Mouse (Mus musculus): ENCODE data around the gene Rpl23a. TPM values are rescaled to one million over a fixed set of nuclear protein-coding genes. Genes with fewer than 3 reads are reported as not detected.

The Rpl23a gene
- polyA plus RNA-seq, 1 experiment from 2014 or later = 1,766 TPM

DNA sequence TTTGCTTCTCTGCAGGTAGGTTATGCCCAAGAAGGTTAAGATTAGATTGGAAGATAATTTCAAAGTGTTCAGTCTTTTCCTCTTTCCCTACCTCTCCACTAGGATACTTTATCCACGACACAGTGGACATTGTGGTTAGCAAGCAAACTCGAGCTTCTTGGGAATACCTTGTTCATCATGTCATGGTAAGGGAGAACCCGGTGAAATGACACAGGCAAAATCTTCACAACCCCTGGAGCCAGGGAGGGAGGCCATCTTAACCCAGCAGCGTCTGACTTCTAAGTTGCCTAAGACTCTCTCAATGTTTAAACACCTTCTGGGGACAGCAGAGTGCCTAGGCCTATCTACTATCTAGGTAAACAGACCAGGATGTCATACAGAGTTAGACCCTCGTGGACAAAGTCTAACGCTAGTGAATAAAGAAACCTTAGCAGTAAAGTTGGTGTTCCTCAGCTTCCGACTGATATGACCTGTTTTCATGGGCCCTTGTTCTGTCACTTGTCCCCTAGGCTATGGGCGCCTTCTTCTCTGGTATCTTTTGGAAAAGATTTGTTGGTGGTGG, 3.9 kb downstream of the Rpl23a start:
- Histone ChIP-seq H3K27me3 (replicated peaks; ENCODE audit: control insufficient read depth, insufficient read depth, low read length) (no peaks in the 10 kb centered on the region), H3K27ac (ENCODE audit: low read depth, low read length) (peak overlapping the region; percentile 98), H3K36me3 (ENCODE audit: control insufficient read depth, insufficient read depth, low read length) (peaks cover 26% of the 10 kb centered on the region), H3K4me3 (ENCODE audit: low read depth, low read length) (peak overlapping the region; percentile 98), H3K4me2 (peak overlapping the region; percentile 92), H3K9ac (ENCODE audit: low read depth, low read length) (peak overlapping the region; percentile 95), H3K4me1 (replicated peaks; ENCODE audit: control insufficient read depth, insufficient read depth, low read length) (peaks cover 24% of the 10 kb centered on the region), H3K9me3 (ENCODE audit: control insufficient read depth, low read length) (no peaks in the 10 kb centered on the region)
- no peak for ATAC-seq (replicated peaks; ENCODE audit: low FRiP score)
- no peak for DNase-seq (ENCODE audit: low spot score)
- WGBS = 14% methylated on average over 8 of the region's 8 CpGs

DNA sequence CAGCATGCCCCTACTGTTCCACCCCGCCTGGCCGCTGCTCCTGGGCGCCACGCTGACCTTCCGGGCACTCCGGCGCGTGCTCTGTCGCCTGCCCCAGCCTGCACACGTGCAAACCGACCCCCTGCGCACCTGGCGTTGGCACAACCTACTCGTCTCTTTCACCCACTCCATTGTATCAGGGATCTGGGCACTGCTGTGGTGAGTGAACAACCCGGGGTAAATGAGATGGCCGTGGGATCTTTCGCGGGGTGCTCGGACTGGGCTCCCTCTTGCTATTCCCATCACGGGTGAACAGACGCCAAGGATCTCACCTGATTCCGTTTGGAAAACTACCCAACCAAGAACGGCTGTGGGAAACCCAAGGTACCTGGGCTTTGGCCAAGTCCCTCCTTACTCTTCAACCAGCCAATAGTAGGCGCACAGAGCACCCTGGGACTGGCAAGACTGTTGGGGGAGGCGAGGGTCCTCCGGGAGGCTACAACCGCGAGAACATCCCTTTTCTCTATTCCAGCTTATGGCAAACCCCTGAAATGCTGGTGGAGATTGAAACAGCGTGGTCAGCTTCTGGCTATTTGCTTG, 4.4 kb downstream of the Rpl23a start:
- Histone ChIP-seq H3K4me2 (peak overlapping the region; percentile 92), H3K9ac (ENCODE audit: low read depth, low read length) (peak overlapping the region; percentile 95), H3K36me3 (ENCODE audit: control insufficient read depth, insufficient read depth, low read length) (peaks cover 26% of the 10 kb centered on the region), H3K9me3 (ENCODE audit: control insufficient read depth, low read length) (no peaks in the 10 kb centered on the region), H3K4me3 (ENCODE audit: low read depth, low read length) (peak overlapping the region; percentile 98), H3K27ac (ENCODE audit: low read depth, low read length) (peak overlapping the region; percentile 98), H3K4me1 (replicated peaks; ENCODE audit: control insufficient read depth, insufficient read depth, low read length) (peaks cover 24% of the 10 kb centered on the region), H3K27me3 (replicated peaks; ENCODE audit: control insufficient read depth, insufficient read depth, low read length) (no peaks in the 10 kb centered on the region)
- WGBS = 1% methylated on average over 29 of the region's 29 CpGs
- ATAC-seq (replicated peaks; ENCODE audit: low FRiP score) = peak; percentile 6; the same call in 1 of the 2 replicates
- DNase-seq (ENCODE audit: low spot score) = peak; percentile 88

DNA sequence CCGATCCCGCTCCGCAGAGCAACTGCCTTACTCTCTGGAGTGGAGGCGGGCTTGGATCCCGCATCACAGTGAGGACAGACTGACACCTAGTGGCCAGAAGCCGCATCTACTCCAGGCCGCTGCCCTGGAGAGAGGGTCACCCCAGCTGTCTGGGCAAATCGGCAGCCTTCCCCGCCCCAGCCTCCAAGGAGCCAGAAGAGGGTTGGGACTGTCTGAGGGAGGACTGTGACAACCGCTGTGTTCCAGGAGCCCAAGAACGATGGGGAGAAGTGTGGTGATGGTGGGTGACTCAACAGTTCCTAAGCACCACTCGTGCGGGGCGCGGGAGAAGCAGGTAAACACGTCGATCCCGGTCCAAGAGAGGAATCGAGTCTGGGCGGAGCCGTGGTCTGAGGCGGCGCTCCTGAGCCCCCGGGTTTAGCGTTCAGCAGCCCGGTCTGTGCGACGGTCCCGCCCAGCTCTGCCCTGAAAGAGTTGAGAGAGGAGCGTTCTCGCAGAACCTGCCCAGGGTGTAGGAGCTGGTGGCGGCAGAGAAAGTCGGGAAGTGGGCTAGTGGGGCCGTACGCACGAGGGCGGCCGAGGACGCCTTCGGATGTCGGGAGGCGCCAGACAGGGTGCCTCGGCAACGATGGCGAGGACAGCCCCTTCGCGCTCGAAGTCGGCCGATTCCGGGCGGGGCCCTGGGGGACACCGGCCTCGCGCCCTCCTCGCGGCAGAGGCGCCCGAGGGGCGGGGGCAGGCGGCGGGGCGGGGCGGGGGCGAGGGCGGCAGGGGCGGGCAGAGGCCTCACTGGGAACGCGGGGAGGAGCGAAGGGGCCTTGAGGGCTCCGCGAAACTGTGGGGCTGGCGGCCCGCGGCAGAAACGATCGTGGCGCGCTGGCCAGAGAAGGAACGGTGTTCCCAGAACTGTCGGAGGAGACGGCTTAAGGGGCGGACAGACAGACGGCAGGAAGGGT, 5.2 kb downstream of the Rpl23a start:
- under 1% methylated on average over 70 of the region's 84 CpGs for WGBS
- no peaks in the 10 kb centered on the region for H3K9me3 ChIP-seq (ENCODE audit: control insufficient read depth, low read length)
- peak overlapping the region; percentile 98 for H3K27ac ChIP-seq (ENCODE audit: low read depth, low read length)
- H3K4me2 ChIP-seq = peak overlapping the region; percentile 92
- peaks cover 24% of the 10 kb centered on the region for H3K4me1 ChIP-seq (replicated peaks; ENCODE audit: control insufficient read depth, insufficient read depth, low read length)
- peaks cover 26% of the 10 kb centered on the region for H3K36me3 ChIP-seq (ENCODE audit: control insufficient read depth, insufficient read depth, low read length)
- ATAC-seq (replicated peaks; ENCODE audit: low FRiP score) (peak; percentile 78), DNase-seq (ENCODE audit: low spot score) (peak; percentile 96)
- H3K4me3 ChIP-seq (ENCODE audit: low read depth, low read length) = peak overlapping the region; percentile 98
- no peaks in the 10 kb centered on the region for H3K27me3 ChIP-seq (replicated peaks; ENCODE audit: control insufficient read depth, insufficient read depth, low read length)
- peak overlapping the region; percentile 95 for H3K9ac ChIP-seq (ENCODE audit: low read depth, low read length)

- Histone ChIP-seq H3K36me3 (ENCODE audit: control insufficient read depth, insufficient read depth, low read length) (peaks cover 26% of the 10 kb centered on the region), H3K9me3 (ENCODE audit: control insufficient read depth, low read length) (no peaks in the 10 kb centered on the region), H3K4me1 (replicated peaks; ENCODE audit: control insufficient read depth, insufficient read depth, low read length) (peaks cover 24% of the 10 kb centered on the region), H3K4me3 (ENCODE audit: low read depth, low read length) (peak overlapping the region; percentile 98), H3K4me2 (peak overlapping the region; percentile 92), H3K27ac (ENCODE audit: low read depth, low read length) (peak overlapping the region; percentile 98), H3K9ac (ENCODE audit: low read depth, low read length) (peak overlapping the region; percentile 95), H3K27me3 (replicated peaks; ENCODE audit: control insufficient read depth, insufficient read depth, low read length) (no peaks in the 10 kb centered on the region)
- DNase-seq (ENCODE audit: low spot score) (no peak), ATAC-seq (replicated peaks; ENCODE audit: low FRiP score) (peak; percentile 11; the same call in 1 of the 2 replicates)
- under 1% methylated on average over 10 of the region's 10 CpGs for WGBS
These were observed 5.9 kb downstream of the Rpl23a start for GRCm38 (mm10) chr11:78177437-78177836.

DNA sequence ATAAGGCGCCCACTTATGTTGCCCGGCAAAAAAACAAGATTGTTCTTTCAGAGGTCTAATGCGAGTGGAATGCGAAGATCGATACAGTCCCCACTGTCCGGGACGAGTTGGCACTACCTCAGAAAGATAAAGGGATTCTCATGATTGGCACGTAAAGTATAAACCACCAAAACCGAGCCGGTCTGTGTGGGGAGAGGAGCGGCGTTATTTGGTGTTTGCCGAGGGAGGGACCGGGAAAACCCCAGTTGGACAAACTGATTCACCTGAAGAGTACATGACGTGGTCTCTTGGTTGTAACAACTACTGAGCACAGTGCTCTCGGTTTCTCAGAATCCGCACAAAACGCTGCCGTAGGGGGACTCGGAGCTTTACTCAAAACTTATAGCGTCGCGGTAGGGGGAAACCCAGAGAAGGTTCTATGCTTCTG, 6.5 kb downstream of the Rpl23a start:
- peak overlapping the region; percentile 95 for H3K9ac ChIP-seq (ENCODE audit: low read depth, low read length)
- DNase-seq (ENCODE audit: low spot score) = no peak
- H3K9me3 ChIP-seq (ENCODE audit: control insufficient read depth, low read length) = no peaks in the 10 kb centered on the region
- under 1% methylated on average over 23 of the region's 23 CpGs for WGBS
- no peaks in the 10 kb centered on the region for H3K27me3 ChIP-seq (replicated peaks; ENCODE audit: control insufficient read depth, insufficient read depth, low read length)
- peak overlapping the region; percentile 98 for H3K27ac ChIP-seq (ENCODE audit: low read depth, low read length)
- peak overlapping the region; percentile 98 for H3K4me3 ChIP-seq (ENCODE audit: low read depth, low read length)
- peaks cover 23% of the 10 kb centered on the region for H3K4me1 ChIP-seq (replicated peaks; ENCODE audit: control insufficient read depth, insufficient read depth, low read length)
- ATAC-seq (replicated peaks; ENCODE audit: low FRiP score) = no peak
- peaks cover 25% of the 10 kb centered on the region for H3K36me3 ChIP-seq (ENCODE audit: control insufficient read depth, insufficient read depth, low read length)
- H3K4me2 ChIP-seq = peak overlapping the region; percentile 92

- peak within 1 kb of the TSS; percentile 92 for H3K4me2 ChIP-seq
- DNase-seq (ENCODE audit: low spot score) (peak; percentile 94), ATAC-seq (replicated peaks; ENCODE audit: low FRiP score) (peak; percentile 64; the same call in 1 of the 2 replicates)
- peaks cover 22% of the 10 kb centered on the region for H3K36me3 ChIP-seq (ENCODE audit: control insufficient read depth, insufficient read depth, low read length)
- no peaks in the 10 kb centered on the region for H3K9me3 ChIP-seq (ENCODE audit: control insufficient read depth, low read length)
- peak within 1 kb of the TSS; percentile 98 for H3K27ac ChIP-seq (ENCODE audit: low read depth, low read length)
- H3K4me3 ChIP-seq (ENCODE audit: low read depth, low read length) = peak within 1 kb of the TSS; percentile 98
- H3K27me3 ChIP-seq (replicated peaks; ENCODE audit: control insufficient read depth, insufficient read depth, low read length) = no peaks in the 10 kb centered on the region
- under 1% methylated on average over 32 of the region's 32 CpGs for WGBS
- H3K4me1 ChIP-seq (replicated peaks; ENCODE audit: control insufficient read depth, insufficient read depth, low read length) = peaks cover 18% of the 10 kb centered on the region
- peak within 1 kb of the TSS; percentile 95 for H3K9ac ChIP-seq (ENCODE audit: low read depth, low read length)
These were observed 7.0 kb downstream of the Rpl23a start, which contains the start of the genes Nek8 and Tlcd1 for GRCm38 (mm10) chr11:78176402-78176862. Nek8 (minus strand) TSS chr11:78176675. Tlcd1 (plus strand) TSS chr11:78176711.

GRCm38 (mm10) chr11:78175771-78176401, 7.5 kb downstream of the Rpl23a start:
- peak overlapping the region; percentile 98 for H3K27ac ChIP-seq (ENCODE audit: low read depth, low read length)
- peak overlapping the region; percentile 98 for H3K4me3 ChIP-seq (ENCODE audit: low read depth, low read length)
- peak overlapping the region; percentile 92 for H3K4me2 ChIP-seq
- whole genome bisulfite sequencing = 3% methylated on average over 9 of the region's 10 CpGs
- DNase-seq (ENCODE audit: low spot score) (no peak), ATAC-seq (replicated peaks; ENCODE audit: low FRiP score) (no peak; the same call in 1 of the 2 replicates)
- no peaks in the 10 kb centered on the region for H3K27me3 ChIP-seq (replicated peaks; ENCODE audit: control insufficient read depth, insufficient read depth, low read length)
- peaks cover 16% of the 10 kb centered on the region for H3K4me1 ChIP-seq (replicated peaks; ENCODE audit: control insufficient read depth, insufficient read depth, low read length)
- H3K36me3 ChIP-seq (ENCODE audit: control insufficient read depth, insufficient read depth, low read length) = peaks cover 16% of the 10 kb centered on the region
- peak overlapping the region; percentile 95 for H3K9ac ChIP-seq (ENCODE audit: low read depth, low read length)
- H3K9me3 ChIP-seq (ENCODE audit: control insufficient read depth, low read length) = no peaks in the 10 kb centered on the region

DNA sequence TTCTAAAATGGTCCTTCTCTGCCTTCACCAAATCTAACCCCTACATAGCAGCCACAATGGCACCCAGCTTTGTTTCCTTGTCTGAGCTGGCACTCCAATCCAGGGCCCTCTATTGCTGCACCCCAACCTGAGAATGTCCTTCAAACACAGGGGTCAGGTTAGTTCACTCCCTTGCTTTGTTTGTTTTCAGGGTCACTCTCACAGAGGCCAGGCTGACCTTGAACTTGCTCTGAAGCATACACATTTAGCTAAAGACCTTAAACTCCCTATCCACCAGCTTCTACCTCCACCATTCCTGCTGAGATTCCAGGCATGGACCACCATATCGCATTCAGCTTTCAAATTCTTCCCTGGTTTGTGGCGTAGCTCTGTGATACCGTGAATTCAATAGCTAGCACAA, 8.9 kb downstream of the Rpl23a start:
- H3K27ac ChIP-seq (ENCODE audit: low read depth, low read length) = no peak overlapping the region
- H3K27me3 ChIP-seq (replicated peaks; ENCODE audit: control insufficient read depth, insufficient read depth, low read length) = no peaks in the 10 kb centered on the region
- 87% methylated on average over 3 of the region's 3 CpGs for WGBS
- H3K36me3 ChIP-seq (ENCODE audit: control insufficient read depth, insufficient read depth, low read length) = peaks cover 3% of the 10 kb centered on the region; the same call in 1 of the 2 replicates
- no peak overlapping the region for H3K9ac ChIP-seq (ENCODE audit: low read depth, low read length)
- H3K9me3 ChIP-seq (ENCODE audit: control insufficient read depth, low read length) = no peaks in the 10 kb centered on the region
- DNase-seq (ENCODE audit: low spot score) = no peak
- no peak overlapping the region for H3K4me3 ChIP-seq (ENCODE audit: low read depth, low read length)
- no peak overlapping the region for H3K4me2 ChIP-seq
- H3K4me1 ChIP-seq (replicated peaks; ENCODE audit: control insufficient read depth, insufficient read depth, low read length) = peaks cover 17% of the 10 kb centered on the region
- ATAC-seq (replicated peaks; ENCODE audit: low FRiP score) = no peak
